Mouse (Mus musculus) splenic B cell, adult 2 months (primary cell): ENCODE data around the gene Nup50.

Experiments used
- DNase-seq: peaks from one replicate; pipeline ENCODE4 v3.0.0-alpha.2; 2011; ENCODE audit warnings: low read depth, low spot score
- H3K27me3 ChIP-seq: 2 replicates; pipeline ENCODE4 v1.6.1; 2012; ENCODE audit warnings: mild to moderate bottlenecking, low read length, moderate library complexity, mixed read lengths; ENCODE audit not compliant: control insufficient read depth, poor library complexity, insufficient read depth, severe bottlenecking
- H3K36me3 ChIP-seq: 2 replicates; pipeline ENCODE4 v1.6.1; 2012; ENCODE audit warnings: mild to moderate bottlenecking, low read length, moderate library complexity, mixed read lengths; ENCODE audit not compliant: control insufficient read depth, poor library complexity, insufficient read depth, severe bottlenecking

Gene Nup50

GRCm38 (mm10) chr15:84989098-84989497, 65.9 kb downstream of the Nup50 start:
- Histone ChIP-seq H3K27me3 (no peaks in the 10 kb centered on the region), H3K36me3 (no peaks in the 10 kb centered on the region)
- no peak for DNase-seq

GRCm38 (mm10) chr15:84989771-84990170, 66.6 kb downstream of the Nup50 start:
- Histone ChIP-seq H3K27me3 (no peaks in the 10 kb centered on the region), H3K36me3 (no peaks in the 10 kb centered on the region)
- no peak for DNase-seq
